Mouse (Mus musculus): ENCODE data around the gene Tbx19. TPM values are rescaled to one million over a fixed set of nuclear protein-coding genes. Genes with fewer than 3 reads are reported as not detected.

The Tbx19 gene
- polyA plus RNA-seq (2014; fragmentation: Illumina TruSeq; extraction: RNeasy Lipid Tissue Mini Kit (QIAGEN cat#74804); ENCODE audit: low replicate concordance) = not detected

GRCm38 (mm10) chr1:165160723-165161405 is at the start of gene Tbx19:
Gene Tbx19 (minus strand): TSS chr1:165160773.

DNA sequence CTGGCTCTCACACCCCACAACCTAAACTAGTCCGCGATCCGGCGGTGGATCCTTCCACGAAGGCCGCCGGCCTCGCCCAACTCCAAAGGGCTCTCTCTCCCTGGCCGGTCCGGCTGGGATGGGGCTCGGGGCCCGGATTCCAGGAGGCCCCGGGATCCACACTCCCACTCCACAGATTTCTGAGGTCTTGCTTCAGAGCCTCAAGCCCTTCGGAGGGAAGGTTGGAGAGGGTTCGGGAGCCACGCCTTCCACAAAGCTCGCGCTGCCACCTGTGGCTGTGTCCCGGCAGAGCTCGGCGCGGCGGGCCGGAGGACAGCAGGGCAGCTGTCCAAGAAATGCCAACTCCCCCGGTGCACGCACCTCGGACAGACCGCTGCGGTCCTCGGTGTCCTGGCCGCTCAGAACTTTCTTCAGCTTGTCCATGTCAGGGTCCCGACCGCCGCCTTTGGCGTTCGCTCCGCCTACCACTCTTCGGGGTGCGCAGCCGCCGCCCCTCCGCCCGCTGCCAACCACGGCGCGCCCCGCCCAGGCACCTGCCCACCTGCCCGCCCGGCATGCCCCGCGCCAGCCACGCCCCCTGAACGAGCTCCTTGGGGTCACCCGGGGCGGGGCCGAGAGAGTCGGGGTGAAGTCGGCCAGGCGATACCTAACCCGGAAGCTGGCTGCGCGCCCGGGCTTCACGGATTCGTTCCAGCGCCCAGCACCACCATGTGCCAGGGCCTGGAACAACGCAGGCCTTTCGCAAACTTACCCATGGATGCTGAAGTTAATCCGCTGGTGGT is 33.5 kb upstream of the Tbx19 start, which contains the start of gene Sft2d2:
Gene Sft2d2, minus strand, starts transcription at position 559 of the 782 bp plus-strand sequence.

Other genes starting within 250 kb of the Tbx19 start
- 1.1 TPM for gene Xcl1, start 225.2 kb downstream of the Tbx19 start, polyA plus RNA-seq (2014; fragmentation: Illumina TruSeq; extraction: RNeasy Lipid Tissue Mini Kit (QIAGEN cat#74804); ENCODE audit: low replicate concordance)
- gene Sft2d2, start 33.7 kb upstream of the Tbx19 start, polyA plus RNA-seq (2014; fragmentation: Illumina TruSeq; extraction: RNeasy Lipid Tissue Mini Kit (QIAGEN cat#74804); ENCODE audit: low replicate concordance) = 97.8 TPM
- 125 TPM for gene Tiprl, start 76.2 kb upstream of the Tbx19 start, polyA plus RNA-seq (2014; fragmentation: Illumina TruSeq; extraction: RNeasy Lipid Tissue Mini Kit (QIAGEN cat#74804); ENCODE audit: low replicate concordance)
- gene Gpr161, start 135.0 kb upstream of the Tbx19 start, polyA plus RNA-seq (2014; fragmentation: Illumina TruSeq; extraction: RNeasy Lipid Tissue Mini Kit (QIAGEN cat#74804); ENCODE audit: low replicate concordance) = 1.6 TPM

All from small intestine, adult 10 weeks (tissue).